ENCODE assay signal across 23 mouse cellular contexts in genomic region chr8:30127766-30128165, GRCm38 (mm10).
DNase-seq lines count a peak whose midpoint lies in the region; ATAC-seq and TF ChIP-seq lines count a peak whose summit lies in the region.
"Had no signal": no experiment of that assay in that cellular context is flagged by ENCODE, and none has a peak within 500 bp of the region (broad histone marks: within the 10 kb centered on the region; RNA-seq: fewer than 3 reads in every experiment).

No protein-coding gene starts in this region.

- TF ChIP-seq EP300 in lung, postnatal 0 days (IDR thresholded peaks at IDR 0.05), result no peak

- H3K4me1 ChIP-seq in limb, embryonic 14.5 days (ENCODE audit: control insufficient read depth, insufficient read depth, low read length), result no peaks in the 10 kb centered on the region
- H3K4me1 ChIP-seq in limb, embryonic 10.5 days, result no peaks in the 10 kb centered on the region
- peaks cover 3% of the 10 kb centered on the region; the same call in 1 of the 2 replicates for H3K4me1 ChIP-seq in embryonic fibroblast, embryonic 13.5 days (ENCODE audit: control insufficient read depth, insufficient read depth, low read length)
- no peaks in the 10 kb centered on the region for H3K4me1 ChIP-seq in lung, postnatal 0 days (ENCODE audit: insufficient read depth, low read depth, low read length)
- H3K4me1 ChIP-seq: embryonic facial prominence, embryonic 12.5 days; embryonic facial prominence, embryonic 15.5 days; forebrain, embryonic 13.5 days; forebrain, embryonic 15.5 days had no signal

- H3K9ac ChIP-seq in limb, embryonic 14.5 days (ENCODE audit: low read depth, low read length, severe bottlenecking), result no peak overlapping the region
- no peak overlapping the region for H3K9ac ChIP-seq in lung, postnatal 0 days (replicated peaks; ENCODE audit: low read depth)
- H3K9ac ChIP-seq: embryonic facial prominence, embryonic 12.5 days; embryonic facial prominence, embryonic 15.5 days; forebrain, embryonic 13.5 days; forebrain, embryonic 15.5 days; forebrain, postnatal 0 days had no signal

- H3K27me3 ChIP-seq in limb, embryonic 14.5 days (ENCODE audit: control insufficient read depth, insufficient read depth, low read length), result no peaks in the 10 kb centered on the region
- no peaks in the 10 kb centered on the region for H3K27me3 ChIP-seq in limb, embryonic 10.5 days (ENCODE audit: low read depth, poor library complexity, severe bottlenecking)
- H3K27me3 ChIP-seq in lung, postnatal 0 days (replicated peaks; ENCODE audit: insufficient read depth, low read length), result no peaks in the 10 kb centered on the region
- H3K27me3 ChIP-seq: CH12.LX; embryonic facial prominence, embryonic 12.5 days; embryonic facial prominence, embryonic 15.5 days; forebrain, embryonic 13.5 days; forebrain, embryonic 15.5 days had no signal

- DNase-seq in limb, embryonic 14.5 days (ENCODE audit: low spot score), result peak; percentile 8
- no peak for DNase-seq in limb, embryonic 10.5 days (ENCODE audit: low spot score)
- DNase-seq in Muller cell, postnatal 12 days (ENCODE audit: inconsistent ontology term), result peak; percentile 80
- no peak for DNase-seq in lung, postnatal 0 days (ENCODE audit: low spot score)
- DNase-seq in cerebellum, adult 9-11 months, result no peak
- DNase-seq: adrenal gland, adult 2 months; adrenal gland, postnatal 10 days; adrenal gland, postnatal 25 days; B cell, adult 2 months; cerebellum, adult 11 months; cerebellum, adult 18-20 months; cerebellum, adult 8-10 months; cerebellum, postnatal 10 days; cerebellum, postnatal 25 days; forebrain, postnatal 0 days had no signal

- H3K27ac ChIP-seq in limb, embryonic 14.5 days (replicated peaks; ENCODE audit: low read depth, low read length), result no peak overlapping the region
- H3K27ac ChIP-seq in limb, embryonic 10.5 days, result no peak overlapping the region
- peak overlapping the region; percentile 65; the same call in 1 of the 2 replicates for H3K27ac ChIP-seq in embryonic fibroblast, embryonic 13.5 days (ENCODE audit: insufficient read depth, low read length)
- H3K27ac ChIP-seq in lung, postnatal 0 days (ENCODE audit: low read length), result no peak overlapping the region
- H3K27ac ChIP-seq: embryonic facial prominence, embryonic 12.5 days; embryonic facial prominence, embryonic 15.5 days; forebrain, embryonic 13.5 days; forebrain, embryonic 15.5 days had no signal

- no peak for ATAC-seq in limb, embryonic 14.5 days (ENCODE audit: low FRiP score, low read depth)
- ATAC-seq in lung, postnatal 0 days, result no peak
- ATAC-seq: CD4-positive, CD25-positive, alpha-beta regulatory T cell, adult 4 months; forebrain, embryonic 13.5 days; forebrain, embryonic 15.5 days; forebrain, postnatal 0 days had no signal

- 44% methylated on average over 3 of the region's 3 CpGs for WGBS in limb, embryonic 14.5 days
- WGBS in limb, embryonic 10.5 days, result 73% methylated on average over 3 of the region's 3 CpGs
- WGBS in lung, postnatal 0 days, result 72% methylated on average over 3 of the region's 3 CpGs

- no peak for TF ChIP-seq CTCF in embryonic fibroblast, embryonic 13.5 days (IDR thresholded peaks at IDR 0.05; ENCODE audit: borderline replicate concordance, insufficient read depth, low read length)
- TF ChIP-seq CTCF in lung, postnatal 0 days (IDR thresholded peaks at IDR 0.05), result no peak

- no peaks in the 10 kb centered on the region for H3K36me3 ChIP-seq in limb, embryonic 14.5 days (ENCODE audit: control insufficient read depth, insufficient read depth, low read length)
- H3K36me3 ChIP-seq in limb, embryonic 10.5 days, result no peaks in the 10 kb centered on the region
- no peaks in the 10 kb centered on the region for H3K36me3 ChIP-seq in lung, postnatal 0 days (ENCODE audit: insufficient read depth, low read length)
- H3K36me3 ChIP-seq: embryonic facial prominence, embryonic 12.5 days; embryonic facial prominence, embryonic 15.5 days; forebrain, embryonic 15.5 days; G1E had no signal

- H3K4me3 ChIP-seq in limb, embryonic 14.5 days (replicated peaks; ENCODE audit: low read length), result no peak overlapping the region
- no peak overlapping the region for H3K4me3 ChIP-seq in limb, embryonic 10.5 days
- no peak overlapping the region for H3K4me3 ChIP-seq in embryonic fibroblast, embryonic 13.5 days (ENCODE audit: insufficient read depth, low read length)
- no peak overlapping the region for H3K4me3 ChIP-seq in lung, postnatal 0 days (ENCODE audit: low read depth, low read length)
- H3K4me3 ChIP-seq: embryonic facial prominence, embryonic 12.5 days; embryonic facial prominence, embryonic 15.5 days; forebrain, embryonic 13.5 days; forebrain, embryonic 15.5 days had no signal

- TF ChIP-seq POLR2A in limb, embryonic 14.5 days (IDR thresholded peaks at IDR 0.05; ENCODE audit: borderline replicate concordance, extremely low read depth, insufficient read depth, insufficient read length), result no peak
- TF ChIP-seq POLR2A in embryonic fibroblast, embryonic 13.5 days (IDR thresholded peaks at IDR 0.05; ENCODE audit: low read depth, low read length), result no peak

- no peaks in the 10 kb centered on the region for H3K9me3 ChIP-seq in limb, embryonic 14.5 days (ENCODE audit: control insufficient read depth, low read length)
- no peaks in the 10 kb centered on the region for H3K9me3 ChIP-seq in limb, embryonic 10.5 days (replicated peaks)
- no peaks in the 10 kb centered on the region for H3K9me3 ChIP-seq in lung, postnatal 0 days (ENCODE audit: low read length)
- H3K9me3 ChIP-seq: embryonic facial prominence, embryonic 12.5 days; embryonic facial prominence, embryonic 15.5 days; forebrain, embryonic 13.5 days; forebrain, embryonic 15.5 days; G1E had no signal

- H3K4me2 ChIP-seq in limb, embryonic 14.5 days (replicated peaks; ENCODE audit: low read depth, low read length, severe bottlenecking), result no peak overlapping the region
- H3K4me2 ChIP-seq in lung, postnatal 0 days (replicated peaks; ENCODE audit: low read depth, low read length), result no peak overlapping the region
- H3K4me2 ChIP-seq: embryonic facial prominence, embryonic 12.5 days; embryonic facial prominence, embryonic 15.5 days; forebrain, embryonic 13.5 days; forebrain, embryonic 15.5 days had no signal

Comparison
In these comparisons a context has a peak if more than half of its experiments do, and no peak if none do; other contexts are left out.
1. DNase-seq: peak in limb, embryonic 14.5 days (single experiment) and Muller cell, postnatal 12 days (single experiment); none in limb, embryonic 10.5 days (single experiment), lung, postnatal 0 days (single experiment) and cerebellum, adult 9-11 months (single experiment).